Mouse (Mus musculus) E14TG2a.4 (cell line): ENCODE measurements around the gene Myb.

Source experiments
- H3K27me3 ChIP-seq: 2 replicates; pipeline ENCODE4 v1.6.1; 2014; ENCODE audit warnings: low read length, control low read depth; ENCODE audit not compliant: insufficient read depth
- H3K36me3 ChIP-seq: 2 replicates; pipeline ENCODE4 v1.6.1; 2014; ENCODE audit warnings: low read length, control low read depth; ENCODE audit not compliant: insufficient read depth
- H3K4me1 ChIP-seq: replicated peaks from 2 replicates; pipeline ENCODE4 v1.6.1; 2014; ENCODE audit warnings: low read depth, low read length, control low read depth
- H3K4me3 ChIP-seq: replicated peaks from 2 replicates; pipeline ENCODE4 v1.5.1; 2014; ENCODE audit warnings: mild to moderate bottlenecking, low read length
- H3K9me3 ChIP-seq: 2 replicates; pipeline ENCODE4 v1.6.1; 2014; ENCODE audit warnings: low read length, control low read depth
- CTCF ChIP-seq: conservative IDR thresholded peaks from 2 replicates; pipeline ENCODE4 v1.5.1; 2014; ENCODE audit warnings: low read length
- NANOG ChIP-seq: IDR thresholded peaks from 2 replicates; pipeline ENCODE4 v1.6.1; 2014; ENCODE audit warnings: borderline replicate concordance, low read length, mixed read lengths
- POU5F1 ChIP-seq: IDR thresholded peaks from 2 replicates; pipeline ENCODE4 v1.6.1; 2014; ENCODE audit warnings: low read length, borderline replicate concordance

Gene Myb

DNA sequence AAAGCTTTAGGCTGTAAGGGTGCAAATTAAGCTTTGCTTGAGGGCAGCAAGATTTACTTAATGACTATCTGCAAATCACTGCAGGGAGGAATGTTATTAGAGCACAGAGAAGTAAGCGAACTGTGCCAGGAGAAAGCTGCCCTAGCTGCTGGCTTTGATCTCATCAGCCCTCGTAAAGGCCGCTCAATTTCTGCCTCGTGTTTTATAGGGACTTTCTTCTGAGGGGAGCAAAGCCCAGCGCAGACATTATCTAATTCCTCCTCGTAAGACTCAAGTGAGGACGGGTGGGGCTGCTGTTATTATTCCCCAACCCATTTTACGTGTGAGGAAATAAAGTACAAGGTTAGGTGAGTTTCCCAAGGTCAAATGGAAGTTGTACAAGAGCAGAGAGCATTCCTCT, 34.8 kb upstream of the Myb start:
- peaks cover 50% of the 10 kb centered on the region for H3K4me1 ChIP-seq
- H3K27me3 ChIP-seq = no peaks in the 10 kb centered on the region
- H3K4me3 ChIP-seq = no peak overlapping the region
- TF ChIP-seq POU5F1 = no peak
- no peak for TF ChIP-seq CTCF
- no peak for TF ChIP-seq NANOG
- H3K9me3 ChIP-seq = no peaks in the 10 kb centered on the region
- H3K36me3 ChIP-seq = no peaks in the 10 kb centered on the region

DNA sequence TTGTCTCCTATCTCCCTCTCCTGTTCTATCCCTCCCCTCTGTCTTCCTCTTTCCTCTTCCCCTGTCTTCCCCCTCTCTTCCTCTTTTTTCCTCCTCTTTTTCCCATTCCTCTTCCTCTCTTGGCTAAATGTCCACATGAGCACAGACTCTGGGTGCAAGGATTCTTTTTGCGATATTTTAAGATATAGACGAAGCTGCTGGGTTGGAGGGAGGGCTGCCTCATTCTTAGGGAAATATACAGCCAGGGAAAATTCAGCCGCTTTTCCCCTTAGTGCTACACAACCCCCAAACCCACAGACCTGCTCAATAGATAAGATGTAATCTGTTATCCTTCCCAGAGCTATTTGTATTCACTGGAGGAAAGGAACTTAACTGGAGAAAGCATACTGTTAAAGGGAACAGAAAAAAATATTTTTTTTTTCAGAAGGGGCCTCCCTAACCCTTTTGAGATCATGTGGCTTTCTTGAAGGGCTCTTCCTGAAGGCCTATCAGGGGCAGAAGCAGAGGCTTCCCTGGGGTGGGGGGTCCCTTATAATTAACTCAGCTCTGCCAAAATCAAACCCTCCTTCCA, 33.2 kb upstream of the Myb start:
- Histone ChIP-seq H3K4me3 (peak overlapping the region; percentile 32; the same call in 1 of the 2 replicates), H3K27me3 (no peaks in the 10 kb centered on the region), H3K9me3 (no peaks in the 10 kb centered on the region), H3K4me1 (peaks cover 50% of the 10 kb centered on the region), H3K36me3 (no peaks in the 10 kb centered on the region)
- no peak for TF ChIP-seq CTCF
- no peak for TF ChIP-seq POU5F1
- no peak for TF ChIP-seq NANOG

DNA sequence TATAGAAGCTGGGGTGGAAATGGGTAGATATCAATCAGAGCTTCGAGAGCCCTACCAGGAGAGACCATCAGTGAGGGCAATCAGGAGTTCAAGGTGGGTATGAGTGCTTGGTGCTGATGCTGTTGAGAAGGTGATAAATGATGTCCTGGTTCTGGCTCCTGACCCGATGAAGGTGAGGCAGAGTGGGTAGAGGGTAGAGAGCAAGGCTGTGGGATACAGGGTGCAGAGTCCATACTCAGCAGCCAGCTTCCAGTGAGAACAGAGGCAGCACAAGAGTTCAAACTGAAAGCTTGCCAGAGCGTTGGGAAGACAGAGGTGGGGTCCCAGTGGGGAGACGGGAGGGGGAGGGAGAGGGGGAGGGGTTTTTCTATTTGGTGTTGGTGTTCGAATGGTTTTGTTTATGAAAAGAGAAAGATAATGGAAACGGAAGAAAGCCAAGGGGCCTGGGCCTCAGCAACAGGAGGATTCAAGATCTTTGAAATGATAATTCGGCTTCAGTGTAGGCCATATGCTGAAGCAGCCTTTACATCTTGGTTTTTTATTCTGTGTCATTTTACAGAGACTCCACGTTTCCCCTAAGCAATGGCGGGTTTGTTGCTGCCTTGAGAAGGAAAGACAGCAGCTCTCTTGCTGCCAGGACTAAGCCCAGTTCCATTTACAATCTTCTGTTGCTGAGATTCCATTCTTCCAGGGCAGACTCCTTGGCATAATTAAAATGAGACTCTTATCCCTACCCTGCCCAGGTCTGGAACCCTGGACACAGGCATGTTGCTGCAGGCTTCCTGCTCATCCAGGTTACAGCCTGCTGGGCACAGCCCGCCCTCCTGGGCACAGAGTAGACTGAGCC, 32.5 kb upstream of the Myb start:
- H3K4me1 ChIP-seq = peaks cover 56% of the 10 kb centered on the region
- no peaks in the 10 kb centered on the region for H3K36me3 ChIP-seq
- TF ChIP-seq NANOG (no peak), CTCF (no peak), POU5F1 (no peak)
- peak overlapping the region; percentile 32; the same call in 1 of the 2 replicates for H3K4me3 ChIP-seq
- H3K9me3 ChIP-seq = no peaks in the 10 kb centered on the region
- no peaks in the 10 kb centered on the region for H3K27me3 ChIP-seq

DNA sequence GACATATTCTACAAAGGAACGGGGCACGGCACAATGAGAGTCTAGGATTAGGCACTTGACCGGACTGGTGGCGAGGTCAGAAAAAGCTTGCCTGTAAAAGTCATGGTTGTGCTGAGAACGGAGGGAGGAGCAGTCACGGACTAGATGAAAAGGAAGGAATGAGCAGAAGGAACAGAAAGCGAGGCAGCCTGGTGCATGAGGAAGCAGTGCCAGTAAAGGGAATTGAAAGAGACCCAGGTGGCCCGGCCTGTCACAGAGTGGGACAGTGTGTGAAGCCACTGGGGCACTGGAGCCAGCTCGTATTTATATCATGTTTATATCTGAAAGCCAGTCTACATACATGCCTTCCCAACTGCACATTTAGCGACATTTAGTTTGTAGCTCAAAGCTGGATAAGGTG, 31.7 kb upstream of the Myb start:
- H3K36me3 ChIP-seq = no peaks in the 10 kb centered on the region
- H3K4me3 ChIP-seq = no peak overlapping the region
- H3K27me3 ChIP-seq = no peaks in the 10 kb centered on the region
- TF ChIP-seq NANOG (no peak), POU5F1 (no peak), CTCF (no peak)
- peaks cover 56% of the 10 kb centered on the region for H3K4me1 ChIP-seq
- no peaks in the 10 kb centered on the region for H3K9me3 ChIP-seq

DNA sequence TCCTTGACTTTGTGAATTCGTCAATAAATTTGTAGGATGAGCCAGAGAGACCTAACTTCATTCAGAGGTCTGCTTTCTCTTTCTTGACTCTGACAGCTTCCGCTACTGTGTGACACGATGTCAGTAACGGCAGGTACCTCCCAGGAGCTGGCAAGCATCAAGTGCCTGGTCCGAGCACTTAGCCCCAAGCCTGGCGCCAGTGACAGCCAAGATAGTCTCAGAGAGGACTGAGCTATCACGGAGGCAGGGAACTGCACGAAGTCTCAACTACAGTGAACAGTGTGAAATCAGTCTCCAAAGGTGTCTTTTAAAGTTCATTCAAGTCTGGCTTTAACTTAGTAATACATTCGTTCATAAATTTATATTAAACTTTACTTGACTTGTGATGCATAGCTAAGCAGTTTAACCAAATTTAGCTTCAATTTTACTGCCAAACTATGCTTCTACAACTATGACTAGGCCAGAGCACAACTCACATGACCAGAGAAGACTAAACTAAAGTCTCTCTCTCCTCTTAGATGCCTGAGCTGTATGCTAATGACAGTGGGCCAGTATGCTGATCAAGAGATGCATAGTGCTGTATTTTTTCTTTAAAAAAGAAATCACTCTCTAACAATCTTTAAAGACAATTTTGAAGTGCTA, 29.1 kb upstream of the Myb start:
- no peak for TF ChIP-seq NANOG
- TF ChIP-seq CTCF = no peak
- TF ChIP-seq POU5F1 = no peak
- H3K4me3 ChIP-seq = no peak overlapping the region
- H3K36me3 ChIP-seq = no peaks in the 10 kb centered on the region
- H3K4me1 ChIP-seq = peaks cover 40% of the 10 kb centered on the region
- H3K27me3 ChIP-seq = no peaks in the 10 kb centered on the region
- no peaks in the 10 kb centered on the region for H3K9me3 ChIP-seq

DNA sequence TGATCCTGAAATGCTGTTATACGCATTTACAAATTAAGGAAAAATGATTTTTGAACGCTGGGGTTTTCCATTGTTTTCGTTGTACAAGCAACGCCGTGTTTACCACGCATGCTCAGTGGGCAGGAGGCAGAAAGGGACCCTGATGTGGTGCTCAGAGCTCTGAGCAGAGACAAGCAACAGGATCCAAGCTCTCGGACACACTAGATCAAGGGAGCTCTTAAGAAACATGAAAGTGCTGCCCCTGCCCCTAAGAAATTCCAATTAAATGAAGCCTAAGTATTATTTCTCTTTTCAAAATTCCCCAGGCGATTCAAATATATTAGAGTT, 28.5 kb upstream of the Myb start:
- no peaks in the 10 kb centered on the region for H3K27me3 ChIP-seq
- H3K4me1 ChIP-seq = peaks cover 34% of the 10 kb centered on the region
- H3K9me3 ChIP-seq = no peaks in the 10 kb centered on the region
- no peak overlapping the region for H3K4me3 ChIP-seq
- no peak for TF ChIP-seq POU5F1
- no peaks in the 10 kb centered on the region for H3K36me3 ChIP-seq

DNA sequence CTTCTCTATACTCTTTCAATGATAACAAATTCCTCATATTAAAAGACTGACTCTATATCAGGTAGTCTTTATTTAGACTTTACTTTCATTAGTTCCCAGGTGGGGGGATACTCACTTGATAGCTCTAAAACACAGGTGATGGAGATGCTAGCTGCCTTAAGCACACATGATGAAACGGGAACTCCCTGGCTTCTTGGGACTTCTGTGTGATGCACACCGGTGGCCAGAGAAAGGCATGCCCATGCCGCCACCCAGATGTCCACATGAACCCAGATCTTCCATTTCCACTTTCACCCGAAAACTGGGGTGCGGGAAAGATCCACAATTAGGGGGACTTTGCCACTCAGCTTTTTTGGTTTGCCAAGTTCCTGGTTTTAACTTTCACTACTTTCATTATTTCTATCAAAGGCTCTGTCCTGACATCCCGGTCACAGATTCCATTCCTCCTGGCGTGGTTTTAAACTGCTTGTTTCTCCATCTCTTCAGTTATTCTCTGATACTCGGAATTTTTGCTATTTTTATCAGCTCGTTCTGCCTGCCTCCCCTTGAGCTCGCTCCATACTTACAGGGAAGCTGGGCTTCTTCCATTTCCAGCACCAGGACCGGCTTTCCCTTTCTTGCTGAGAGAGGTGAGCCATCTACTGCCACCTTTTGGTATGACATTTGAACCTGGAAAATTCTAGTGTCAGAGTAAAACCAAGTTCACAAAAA, 27.9 kb upstream of the Myb start:
- no peaks in the 10 kb centered on the region for H3K27me3 ChIP-seq
- no peak for TF ChIP-seq POU5F1
- peak; percentile 65 for TF ChIP-seq CTCF
- peaks cover 29% of the 10 kb centered on the region for H3K4me1 ChIP-seq
- no peaks in the 10 kb centered on the region for H3K36me3 ChIP-seq
- no peaks in the 10 kb centered on the region for H3K9me3 ChIP-seq
- no peak overlapping the region for H3K4me3 ChIP-seq

DNA sequence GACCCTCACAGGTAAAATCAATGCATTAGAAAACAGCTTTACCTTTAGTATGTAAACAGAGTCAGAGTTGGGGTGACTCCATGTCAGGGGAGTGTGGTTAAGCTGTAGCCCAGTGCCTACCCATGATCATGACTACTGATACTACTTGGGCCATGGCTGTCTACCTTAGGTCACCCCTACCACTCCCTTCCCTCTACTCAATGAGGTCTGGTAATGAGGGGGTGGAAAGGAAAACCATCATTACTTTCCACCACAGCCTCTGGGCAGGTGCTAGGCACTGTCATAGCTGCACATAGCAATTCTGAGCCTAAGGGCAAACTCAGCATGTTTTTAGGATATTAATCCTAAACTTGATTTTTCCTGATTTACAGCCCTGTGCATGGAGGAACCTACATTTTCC, 27.1 kb upstream of the Myb start:
- H3K4me1 ChIP-seq = peaks cover 21% of the 10 kb centered on the region
- no peaks in the 10 kb centered on the region for H3K9me3 ChIP-seq
- no peak overlapping the region for H3K4me3 ChIP-seq
- H3K36me3 ChIP-seq = no peaks in the 10 kb centered on the region
- H3K27me3 ChIP-seq = no peaks in the 10 kb centered on the region
- TF ChIP-seq POU5F1 = no peak
- no peak for TF ChIP-seq NANOG
- no peak for TF ChIP-seq CTCF
